Mouse (Mus musculus): Measurements from ENCODE around the gene Ltbp2. TPM values are rescaled to one million over a fixed set of nuclear protein-coding genes. Genes with fewer than 3 reads are reported as not detected.

Ltbp2 gene
- total RNA-seq, 2 experiments from 2014 or later, result 0.27 to 0.43 TPM

DNA sequence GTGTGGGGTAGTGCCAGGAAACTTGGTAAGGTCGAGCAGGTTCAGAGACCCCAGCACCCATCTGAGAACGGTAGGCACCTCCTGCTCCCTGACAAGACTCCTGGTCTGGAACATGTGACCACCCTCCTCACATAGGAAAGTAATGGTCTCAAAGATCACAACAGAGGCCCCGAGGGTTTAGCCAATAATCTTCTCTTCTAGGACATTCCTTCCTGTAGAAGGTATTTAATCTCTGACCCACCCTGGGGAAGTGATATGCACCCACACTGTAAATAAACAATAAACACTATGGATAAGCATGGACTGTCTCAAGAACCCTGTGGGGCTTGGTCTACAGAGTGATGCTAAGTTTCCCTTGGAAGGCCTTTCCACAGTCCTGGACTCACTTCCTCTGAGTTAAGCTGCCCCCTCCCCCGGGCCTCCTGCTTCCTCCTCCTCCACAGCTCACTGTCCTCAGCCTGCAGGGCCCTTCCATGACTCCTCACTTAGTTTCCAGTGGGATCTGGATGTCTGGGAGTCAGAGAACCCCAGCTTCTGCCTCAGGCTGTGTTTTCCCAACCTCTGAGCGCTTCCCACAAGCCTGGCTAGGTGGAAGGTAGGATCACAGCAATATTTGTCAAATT is 110.1 kb downstream of the Ltbp2 start:
- DNase-seq (ENCODE audit: low spot score in 2 of 2), result no peak

DNA sequence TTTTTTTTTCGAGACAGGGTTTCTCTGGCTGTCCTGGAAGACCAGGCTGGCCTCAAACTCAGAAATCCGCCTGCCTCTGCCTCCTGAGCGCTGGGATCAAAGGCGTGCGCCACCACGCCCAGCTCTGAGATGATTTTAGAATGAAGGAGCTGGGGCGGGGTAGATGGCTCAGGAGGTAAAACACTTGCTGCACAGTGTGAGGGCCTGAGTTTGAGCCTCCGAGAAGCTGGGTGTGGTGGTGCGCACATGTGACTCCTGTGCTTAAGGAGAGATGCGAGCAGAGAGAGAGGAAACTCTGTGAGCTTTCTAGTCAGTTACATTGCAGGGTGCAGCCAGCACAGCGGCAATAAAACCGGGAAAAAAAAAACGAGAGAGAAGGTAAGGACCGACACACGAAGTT is 110.8 kb downstream of the Ltbp2 start:
- DNase-seq (ENCODE audit: low spot score in 2 of 2), result no peak

DNA sequence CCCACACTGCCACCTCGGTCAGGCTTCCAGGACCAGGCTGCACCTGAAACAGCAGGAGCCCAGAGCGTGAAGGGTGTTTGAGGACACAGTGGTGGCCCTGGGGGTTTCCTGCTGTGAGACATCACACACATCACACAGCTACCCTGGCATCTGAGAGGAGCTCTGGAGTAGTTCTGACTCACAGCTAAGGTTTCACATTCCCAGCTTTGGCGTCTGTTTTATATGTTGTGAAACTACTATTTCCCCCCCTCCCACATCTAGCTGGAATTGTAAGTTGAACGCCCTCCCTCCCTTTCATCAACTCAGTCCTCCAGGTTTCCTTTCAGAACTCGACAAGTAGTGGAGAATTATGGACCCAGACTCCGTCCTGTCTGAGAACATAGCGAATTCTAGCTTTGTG is 111.6 kb downstream of the Ltbp2 start:
- no peak for DNase-seq (ENCODE audit: low spot score in 2 of 2)

DNA sequence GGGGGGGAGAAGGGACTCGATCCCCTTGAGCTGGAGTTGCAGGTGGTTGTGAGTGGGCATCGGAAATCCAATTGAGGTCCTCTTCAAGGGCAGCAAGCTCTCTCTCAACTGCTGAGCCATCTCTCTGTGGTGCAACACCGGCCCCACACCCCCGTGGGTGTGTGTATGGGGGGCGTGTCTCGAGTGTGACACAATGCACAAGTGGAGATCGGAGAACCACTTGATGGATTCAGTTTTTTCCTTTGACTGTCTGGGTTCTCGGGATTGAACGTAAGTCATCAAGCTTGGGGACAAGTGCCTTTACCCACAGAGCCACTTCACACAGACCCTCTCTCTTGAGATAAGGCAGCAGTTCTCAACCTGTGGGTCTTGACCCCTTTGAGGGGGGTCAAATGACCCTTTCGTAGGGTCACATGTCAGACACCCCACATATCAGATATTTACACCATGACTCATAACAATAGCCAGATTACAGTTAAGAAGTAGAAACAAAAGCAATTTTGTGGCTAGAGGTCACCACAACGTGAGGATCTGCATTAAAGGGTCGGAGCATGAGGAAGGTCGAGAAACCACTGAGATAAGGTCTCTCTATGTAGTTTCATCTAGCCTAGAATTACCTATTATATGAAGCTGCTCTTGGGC is 112.6 kb downstream of the Ltbp2 start:
- DNase-seq (ENCODE audit: low spot score in 2 of 2), result no peak

DNA sequence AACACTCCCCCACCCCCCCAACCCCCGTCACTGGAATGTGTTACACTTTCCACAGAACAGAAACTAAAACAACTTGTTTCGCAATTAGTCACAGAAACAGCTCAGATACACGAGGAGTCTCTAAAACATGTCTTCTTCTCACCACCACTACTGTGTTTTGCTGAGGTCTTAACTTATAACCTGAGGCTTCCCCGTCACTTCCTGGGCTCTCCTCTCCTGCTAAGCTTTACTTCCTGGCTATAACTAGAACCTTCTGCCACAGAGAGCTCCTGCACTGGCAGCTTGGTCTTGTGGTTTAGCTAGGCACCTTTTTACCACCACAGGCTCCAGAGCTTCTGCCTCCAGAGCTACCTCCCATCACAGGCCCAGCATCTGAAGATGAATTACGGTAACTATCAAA is 113.8 kb downstream of the Ltbp2 start:
- no peak for DNase-seq (ENCODE audit: low spot score in 2 of 2)

DNA sequence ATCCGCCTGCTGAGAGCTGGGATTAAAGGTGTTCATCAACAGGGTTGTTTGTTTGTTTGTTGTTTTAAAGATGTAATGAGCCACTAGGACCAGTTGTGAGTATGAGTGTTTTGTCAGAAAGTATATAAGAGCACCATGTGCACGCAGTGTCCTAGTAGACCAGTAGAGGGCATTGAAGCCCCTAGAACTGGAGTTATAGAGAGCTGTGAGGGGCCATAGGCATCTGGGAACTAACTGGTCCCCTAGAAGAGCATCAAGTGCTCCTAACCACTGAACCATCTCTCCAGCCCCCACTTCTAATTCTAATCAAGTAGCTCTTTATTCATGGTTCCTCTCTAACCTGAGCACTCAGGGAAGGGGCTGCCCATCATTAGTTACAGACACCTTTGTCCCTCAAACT is 117.3 kb downstream of the Ltbp2 start:
- DNase-seq (ENCODE audit: low spot score in 2 of 2), result no peak

DNA sequence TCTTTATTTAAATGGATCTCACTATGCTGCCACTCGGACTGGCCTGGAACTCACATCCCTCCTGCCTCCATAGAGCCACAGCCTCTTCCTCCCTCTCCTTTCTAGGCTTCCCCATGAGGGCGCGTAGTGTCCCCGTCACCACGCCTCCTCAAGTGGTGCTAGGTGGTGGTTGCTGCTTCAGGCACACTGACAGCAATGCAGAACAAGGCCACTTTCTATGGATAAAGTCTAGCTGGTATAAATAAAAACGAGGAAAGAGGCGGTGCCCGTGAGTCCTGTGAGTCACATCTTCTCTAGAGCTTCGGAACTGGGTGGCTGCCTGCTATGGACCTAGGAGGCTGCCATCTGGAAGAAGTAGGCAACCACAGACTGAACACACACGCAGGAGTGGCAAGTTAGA is 120.3 kb downstream of the Ltbp2 start:
- peak in 1 of 2 experiments; percentile 38 for DNase-seq (ENCODE audit: low spot score in 2 of 2)

DNA sequence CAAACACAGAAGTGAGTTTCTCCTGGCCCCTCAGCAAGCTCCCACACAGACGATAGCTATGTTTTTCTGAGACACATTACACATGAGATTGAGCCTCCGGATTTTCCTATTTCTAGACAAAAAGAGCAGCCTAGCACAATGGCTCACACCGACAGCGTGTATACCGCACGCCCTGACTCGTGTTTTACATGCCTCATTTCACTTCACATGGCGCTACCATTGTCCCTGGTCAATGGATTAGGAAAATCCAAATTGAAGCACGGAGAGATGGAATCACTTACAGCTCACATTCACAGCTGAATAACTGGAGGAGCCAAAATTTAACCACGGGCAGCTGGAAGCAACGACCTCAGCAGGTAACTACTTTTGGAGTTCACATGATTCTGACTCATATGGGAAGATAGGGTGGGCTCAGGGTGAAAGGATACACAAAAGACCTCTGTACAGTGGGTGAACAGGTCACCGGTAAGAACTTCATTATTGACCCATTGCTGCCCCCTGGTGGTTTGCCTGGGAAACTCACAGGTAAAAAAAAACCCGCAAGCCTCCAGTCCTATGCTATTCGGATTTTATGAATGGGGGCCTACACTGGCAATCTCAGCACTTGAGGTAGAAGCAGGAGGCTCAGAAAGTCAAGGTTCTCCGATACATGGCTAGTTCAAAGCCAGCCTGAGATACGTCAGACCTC is 121.2 kb downstream of the Ltbp2 start:
- peak; percentile 33 to 61 for DNase-seq (ENCODE audit: low spot score in 2 of 2)

DNA sequence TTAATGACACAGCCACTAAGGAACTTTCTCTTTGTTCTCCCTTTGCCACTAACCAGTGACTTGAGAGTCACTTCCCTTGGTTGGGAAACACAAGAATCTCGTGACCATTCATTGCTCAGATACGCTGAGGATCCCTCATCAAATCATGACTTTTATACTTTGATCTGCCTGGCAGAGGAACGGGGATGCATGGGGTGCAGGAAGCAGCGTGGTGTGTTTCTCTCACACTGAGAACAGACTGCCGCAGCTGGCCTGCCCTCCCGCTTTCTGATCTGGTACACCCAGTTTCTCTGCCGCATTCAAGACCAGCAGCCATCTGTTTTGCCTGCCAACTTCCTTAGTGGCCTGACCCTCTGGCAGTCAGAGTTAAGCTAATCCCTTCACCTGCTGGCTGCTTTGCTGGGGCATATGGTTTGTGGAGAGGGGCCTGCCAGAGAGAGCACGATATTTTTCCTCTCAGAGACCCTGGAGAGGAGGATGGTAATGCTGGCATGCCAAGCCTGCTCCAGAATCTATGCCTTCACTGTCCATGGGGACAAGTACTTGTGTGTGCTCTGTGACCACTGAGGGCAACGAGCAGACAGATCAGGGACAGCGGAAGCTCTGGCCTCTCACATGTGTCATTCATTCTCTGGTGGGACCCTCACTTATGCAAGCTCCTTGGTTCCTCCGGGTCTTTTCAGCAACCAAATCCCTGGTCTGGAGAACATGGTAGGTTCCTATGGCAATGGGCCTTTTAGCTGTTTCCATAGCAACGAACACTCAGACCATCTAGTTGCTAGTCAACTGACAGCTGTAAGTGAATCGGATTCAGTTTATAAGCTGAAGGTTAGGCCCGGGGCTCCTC is 124.0 kb downstream of the Ltbp2 start:
- peak; percentile 24 to 49 for DNase-seq (ENCODE audit: low spot score in 2 of 2)

DNA sequence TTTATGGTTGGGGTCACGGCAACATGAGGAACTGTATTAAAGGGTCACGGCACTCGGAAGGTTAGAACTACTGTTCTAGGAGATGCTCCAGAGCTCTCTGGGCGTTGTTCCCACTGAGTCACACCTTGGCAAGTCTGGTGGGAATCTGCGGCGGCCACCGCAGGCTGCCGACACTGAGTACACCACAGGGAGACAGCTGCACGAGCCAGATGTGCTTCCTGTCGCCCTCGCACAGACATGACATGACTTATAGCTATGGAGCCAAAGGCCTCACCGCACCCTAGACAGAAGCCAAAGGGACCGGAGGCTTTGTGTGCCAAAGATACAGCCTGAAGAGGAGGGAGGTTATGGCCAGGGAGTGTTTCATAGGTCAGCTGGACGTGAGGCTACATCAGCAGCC is 125.7 kb downstream of the Ltbp2 start:
- no peak for DNase-seq (ENCODE audit: low spot score in 2 of 2)

DNA sequence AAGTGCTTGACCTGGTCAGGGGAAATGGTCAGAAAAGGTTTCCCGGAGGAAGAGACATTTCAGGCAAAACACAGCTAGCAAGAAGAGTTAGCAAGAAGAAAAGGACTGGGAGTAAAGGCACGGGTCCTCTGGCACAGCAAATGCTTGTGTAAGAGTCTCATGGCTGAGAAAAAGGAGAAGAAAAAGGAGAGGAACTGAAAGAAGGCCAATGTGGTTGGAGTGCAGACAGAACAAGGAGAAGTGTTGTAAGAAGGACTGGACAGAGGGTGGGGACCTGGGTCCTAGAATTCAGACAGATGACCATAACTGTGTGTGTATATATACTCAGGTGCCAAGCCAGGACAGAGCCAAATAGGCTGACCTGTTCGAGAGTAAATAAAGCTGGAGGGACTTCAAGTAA is 128.2 kb downstream of the Ltbp2 start:
- DNase-seq (ENCODE audit: low spot score in 2 of 2), result no peak

DNA sequence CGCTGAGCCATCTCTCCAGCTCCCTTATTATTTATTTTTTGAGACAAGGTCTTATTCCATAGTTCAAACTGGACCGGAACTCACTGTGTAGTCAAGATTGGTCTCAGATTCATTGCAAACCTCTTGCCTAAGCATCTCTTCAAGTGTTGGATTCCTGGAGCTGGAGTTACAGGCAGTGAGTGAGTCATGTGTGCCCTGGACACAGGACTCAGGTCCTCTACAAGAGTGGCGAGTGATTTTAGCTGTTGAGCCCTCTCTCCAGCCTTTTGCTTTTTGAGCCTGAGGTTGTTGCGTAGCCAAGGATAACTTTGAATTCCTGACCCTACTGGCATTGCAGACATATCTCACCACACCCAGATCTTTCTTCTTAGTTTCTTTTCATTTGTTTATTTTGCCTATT is 130.6 kb downstream of the Ltbp2 start:
- DNase-seq (ENCODE audit: low spot score in 2 of 2), result no peak

DNA sequence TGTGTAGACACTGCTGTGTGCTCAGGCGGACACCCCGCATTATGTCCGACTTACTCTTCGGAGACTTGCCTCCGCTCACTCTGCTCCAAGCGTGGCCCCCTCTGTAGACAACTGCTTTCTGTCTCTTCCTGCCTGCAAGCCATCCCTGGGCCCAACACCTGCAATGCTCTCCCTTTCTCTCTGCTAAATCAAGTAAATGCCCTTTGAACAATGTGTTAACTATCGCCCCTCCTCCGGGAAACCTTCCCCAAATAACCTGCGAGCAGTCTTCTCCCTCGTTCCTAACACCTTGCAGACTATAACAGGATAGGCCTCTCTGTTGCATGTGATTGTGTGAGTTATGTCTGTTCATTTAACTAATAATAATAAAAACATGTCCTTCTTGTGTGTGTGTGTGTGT is 132.8 kb downstream of the Ltbp2 start:
- no peak for DNase-seq (ENCODE audit: low spot score in 2 of 2)

DNA sequence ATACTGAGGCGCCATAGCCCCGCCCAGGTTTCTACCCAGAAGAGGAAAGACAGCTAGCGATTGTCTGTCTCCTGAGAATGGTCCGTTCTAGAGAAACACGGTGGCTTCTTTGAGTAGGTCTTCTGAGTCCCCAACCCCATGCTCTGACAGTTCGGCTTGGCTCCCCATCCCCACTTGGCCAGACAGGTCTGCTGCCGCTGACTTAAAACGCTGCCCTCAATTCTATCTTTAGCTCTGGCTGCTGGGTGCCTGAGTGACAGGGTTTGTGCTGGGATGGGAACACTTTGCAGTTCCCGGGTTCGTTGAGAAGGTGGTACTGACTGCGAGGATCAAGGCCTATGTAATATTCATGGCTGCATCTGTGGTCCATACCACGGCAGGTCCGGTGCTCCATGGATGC is 143.0 kb downstream of the Ltbp2 start:
- DNase-seq (ENCODE audit: low spot score in 2 of 2), result no peak

Other genes starting within 250 kb of the Ltbp2 start
- gene Vrtn, start 235.5 kb downstream of the Ltbp2 start, total RNA-seq (2021), result not detected
- 10 to 100 TPM in 1 of 2 experiments, 1 to 10 TPM in 1; 9.2 to 10.4 TPM for gene Syndig1l, start 177.7 kb downstream of the Ltbp2 start, total RNA-seq (2021)
- 10 to 100 TPM; 27.2 to 28.9 TPM for gene Npc2, start 103.4 kb downstream of the Ltbp2 start, total RNA-seq (2021)
- 10 to 100 TPM; 59.3 to 60.2 TPM for gene Isca2, start 103.3 kb downstream of the Ltbp2 start, total RNA-seq (2021)
- 10 to 100 TPM; 35.3 to 36.2 TPM for gene Fcf1, start 94.4 kb upstream of the Ltbp2 start, total RNA-seq (2021)
- 100 to 1,000 TPM in 1 of 2 experiments, 10 to 100 TPM in 1; 97.7 to 113 TPM for gene Arel1, start 94.4 kb upstream of the Ltbp2 start, total RNA-seq (2021)
- gene Ylpm1, start 119.8 kb upstream of the Ltbp2 start, total RNA-seq (2021), result 100 to 1,000 TPM; 113 to 115 TPM
- 1 to 10 TPM; 1.8 to 2.2 TPM for gene Prox2, start 234.2 kb upstream of the Ltbp2 start, total RNA-seq (2021)
- 100 to 1,000 TPM; 141 to 147 TPM for gene Dlst, start 234.3 kb upstream of the Ltbp2 start, total RNA-seq (2021)

Data from layer of hippocampus, adult 18-20 months (tissue).